Mouse (Mus musculus): ENCODE results near the gene Fam181a.

GRCm38 (mm10) chr12:103313274-103313673, 2.5 kb downstream of the Fam181a start:
- TF ChIP-seq CTCF (IDR thresholded peaks at IDR 0.05; ENCODE audit: low read depth), result no peak
- TF ChIP-seq EP300 (IDR thresholded peaks at IDR 0.05; ENCODE audit: low read depth), result no peak

Measured in heart, postnatal 0 days (tissue).